Mouse (Mus musculus): ENCODE results near the gene Colca2.

- TF ChIP-seq CTCF (IDR thresholded peaks at IDR 0.05; ENCODE audit: low read depth) (no peak), EP300 (IDR thresholded peaks at IDR 0.05; ENCODE audit: low read depth) (no peak)
These were observed 25.6 kb upstream of the Colca2 start for GRCm38 (mm10) chr9:51303980-51304379.

Data from heart, postnatal 0 days (tissue).